Mouse (Mus musculus) cerebellum, adult 2 months (tissue): ENCODE data around the gene Gbp2.

ENCODE experiments used
- CTCF ChIP-seq: fragments of 200-500 bp; IDR thresholded peaks from 2 replicates; pipeline ENCODE4 v1.5.1; 2011; ENCODE audit warnings: low read depth, mild to moderate bottlenecking, control low read depth, low read length, moderate library complexity, borderline replicate concordance; ENCODE audit not compliant: insufficient read depth
- POLR2A ChIP-seq: fragments of 200-500 bp; IDR thresholded peaks from 2 replicates; pipeline ENCODE4 v1.6.1; 2011; ENCODE audit warnings: low read length, control low read depth, borderline replicate concordance; ENCODE audit not compliant: insufficient read depth

- TF ChIP-seq CTCF (no peak), POLR2A (no peak)
Measured at GRCm38 (mm10) chr3:142630385-142630784, 10.0 kb downstream of the Gbp2 start.
